Mouse (Mus musculus) left cerebral cortex, postnatal 25 days (tissue): Measurements from ENCODE around the gene Tex48. TPM values are rescaled to one million over a fixed set of nuclear protein-coding genes. Genes with fewer than 3 reads are reported as not detected.

Experiments used
- DNase-seq, 2 experiments: peaks; one replicate each; pipeline ENCODE4 v3.0.0; 2022; ENCODE audit warnings: low spot score in 2 of 2, mixed read lengths in 1 of 2
- intact Hi-C: fragments of 180-260 bp; cut with DNase I; formaldehyde crosslinking; loops from one replicate; pipeline ENCODE4 v1.15.1; 2025
- total RNA-seq, 2 experiments: library from RNA; stranded (reverse); gene quantifications; 2 replicates each; pipeline ENCODE4 v1.2.3; 2021

The Tex48 gene
- total RNA-seq, 2 experiments from 2014 or later = not detected

- intact Hi-C loops = loop anchor here (2.0 to 5.0 kb wide), 2 partner anchors 14 to 124 kb away; partner anchors contain the start of gene Atp6v1g1
- peak; percentile 65 to 71 for DNase-seq
These were observed 63.7 kb downstream of the Tex48 start, which contains the start of gene Tmem268 for GRCm38 (mm10) chr4:63558407-63559081. Gene Tmem268, plus strand, starts transcription at chr4:63558781.

GRCm38 (mm10) chr4:63557124-63558059 is 64.8 kb downstream of the Tex48 start:
- intact Hi-C loops = loop anchor here (2.0 to 5.0 kb wide), 2 partner anchors 13 to 125 kb away; partner anchors contain the start of gene Atp6v1g1
- DNase-seq = no peak

Other genes with a start within 250 kb of the Tex48 start
- 1 to 10 TPM; 2.9 to 3.0 TPM for gene Akna, start 219.1 kb downstream of the Tex48 start, total RNA-seq
- gene Whrn, start 126.4 kb downstream of the Tex48 start, total RNA-seq = 10 to 100 TPM; 46.4 TPM
- gene Atp6v1g1, start 77.7 kb downstream of the Tex48 start, total RNA-seq = 100 to 1,000 TPM; 144 to 147 TPM
- gene Tmem268, start 63.6 kb downstream of the Tex48 start, total RNA-seq = 10 to 100 TPM; 10.8 to 12.2 TPM
- not detected for gene Gm11213, start 17.2 kb downstream of the Tex48 start, total RNA-seq
- not detected for gene Gm11214, start 41.0 kb upstream of the Tex48 start, total RNA-seq
- gene Tnfsf15, start 122.7 kb upstream of the Tex48 start, total RNA-seq = under 1 TPM; 0.09 to 0.11 TPM
- gene Tnfsf8, start 238.9 kb upstream of the Tex48 start, total RNA-seq = not detected